Mouse (Mus musculus) hindbrain, embryonic 16.5 days (tissue): ENCODE results near the gene R3hdm4. TPM values are rescaled to one million over a fixed set of nuclear protein-coding genes. Genes with fewer than 3 reads are reported as not detected.

Source experiments
- ATAC-seq: fragments of 200-750 bp; cut with Nextera tagmentation; 2 replicates; pipeline ENCODE4 v1.8.0; 2017; ENCODE audit warnings: moderate TSS enrichment, moderate library complexity
- H3K27ac ChIP-seq: fragments of 300-500 bp; sonication (generic); 2 replicates; pipeline ENCODE4 v1.5.1; 2014; ENCODE audit warnings: low read depth, mild to moderate bottlenecking, control low read depth, low read length, moderate library complexity
- H3K27me3 ChIP-seq: fragments of 300-500 bp; sonication (generic); replicated peaks from 2 replicates; pipeline ENCODE4 v1.6.1; 2014; ENCODE audit warnings: low read length; ENCODE audit not compliant: control insufficient read depth, insufficient read depth
- H3K36me3 ChIP-seq: fragments of 300-500 bp; sonication (generic); 2 replicates; pipeline ENCODE4 v1.6.1; 2014; ENCODE audit warnings: mild to moderate bottlenecking, low read length, moderate library complexity, mixed read lengths; ENCODE audit not compliant: control insufficient read depth, insufficient read depth
- H3K4me1 ChIP-seq: fragments of 300-500 bp; sonication (generic); 2 replicates; pipeline ENCODE4 v1.6.1; 2014; ENCODE audit warnings: low read depth, low read length; ENCODE audit not compliant: control insufficient read depth, insufficient read depth
- H3K4me2 ChIP-seq: fragments of 300-500 bp; sonication (generic); 2 replicates; pipeline ENCODE4 v1.6.1; 2014; ENCODE audit warnings: mild to moderate bottlenecking, low read length, control low read depth, moderate library complexity
- H3K4me3 ChIP-seq: fragments of 300-500 bp; sonication (generic); 2 replicates; pipeline ENCODE4 v1.5.1; 2014; ENCODE audit warnings: mild to moderate bottlenecking, low read length, control low read depth, moderate library complexity
- H3K9ac ChIP-seq: fragments of 300-500 bp; sonication (generic); 2 replicates; pipeline ENCODE4 v1.6.1; 2014; ENCODE audit warnings: low read depth, mild to moderate bottlenecking, control low read depth, low read length, moderate library complexity
- H3K9me3 ChIP-seq: fragments of 300-500 bp; sonication (generic); 2 replicates; pipeline ENCODE4 v1.6.1; 2014; ENCODE audit warnings: mild to moderate bottlenecking, low read length, moderate library complexity; ENCODE audit not compliant: control insufficient read depth
- WGBS: fragments of 180-500 bp; shearing (Covaris S2); extraction: QIAGEN DNeasy Blood & Tissue Kit; methylation state at CpG from one replicate; pipeline ENCODE4 v1.1.7; 2014; 5-methylcytosine and 5-hydroxymethylcytosine counted together
- polyA plus RNA-seq: library from polyadenylated mRNA; unstranded; fragments of >200 nt; fragmentation: Nextera tagmentation; extraction: Ambion mirVana; gene quantifications from 2 replicates; pipeline ENCODE4 v1.2.1, GENCODE M21; 2015

The R3hdm4 gene
- polyA plus RNA-seq, 1 experiment from 2014 or later, result 300 TPM

DNA sequence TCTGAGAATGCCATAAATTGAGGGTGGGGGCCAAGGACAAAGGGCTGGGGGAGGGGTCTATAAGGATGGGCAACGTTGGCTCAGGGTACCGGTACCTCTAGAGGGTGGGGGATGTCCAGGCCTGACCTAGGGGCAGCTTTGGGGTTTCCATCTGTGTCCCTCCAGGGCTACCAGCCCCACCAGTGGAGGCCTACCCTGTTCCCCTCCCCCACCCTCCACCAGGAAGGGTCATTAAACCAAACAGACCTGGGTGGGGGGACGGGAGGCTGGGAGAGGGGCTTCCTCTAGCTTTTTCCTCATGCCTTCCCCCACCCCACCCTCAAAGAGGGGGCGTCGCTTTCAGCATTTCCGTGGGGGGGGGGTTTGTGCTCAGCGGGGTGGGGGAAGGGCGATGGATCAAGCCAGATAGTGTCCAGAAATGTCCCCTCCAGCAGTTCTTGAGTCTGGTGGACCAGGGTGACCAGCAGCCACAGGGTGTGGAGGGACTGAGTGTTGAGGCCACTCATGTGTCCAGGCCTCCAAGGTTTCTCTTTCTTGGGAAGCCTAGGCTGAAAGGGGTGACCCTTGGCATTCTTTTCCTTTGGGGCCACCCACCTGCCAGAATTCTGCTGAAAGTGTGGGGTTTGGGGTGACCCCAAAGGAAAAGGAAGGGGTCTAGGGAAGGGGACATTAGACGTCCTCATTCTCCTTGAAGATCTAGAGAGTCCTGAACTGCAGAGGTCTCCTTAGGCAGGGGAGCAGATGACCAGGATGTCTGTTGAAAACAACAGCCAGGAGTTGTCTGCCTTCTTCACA, 8.1 kb upstream of the R3hdm4 start:
- Histone ChIP-seq H3K9ac (peak overlapping the region; percentile 62), H3K27me3 (no peaks in the 10 kb centered on the region), H3K4me2 (peak overlapping the region; percentile 98), H3K27ac (peak overlapping the region; percentile 84), H3K36me3 (0 out of 2 replicates have a peak, but pooled peaks cover 4% of the 10 kb centered on the region), H3K9me3 (no peaks in the 10 kb centered on the region), H3K4me3 (peak overlapping the region; percentile 71), H3K4me1 (peaks cover 51% of the 10 kb centered on the region)
- 26% methylated on average over 9 of the region's 9 CpGs for WGBS
- ATAC-seq, result no peak

- 0 out of 2 replicates have a peak, but pooled peaks cover 4% of the 10 kb centered on the region for H3K36me3 ChIP-seq
- peaks cover 42% of the 10 kb centered on the region for H3K4me1 ChIP-seq
- peak overlapping the region; percentile 84 for H3K27ac ChIP-seq
- no peaks in the 10 kb centered on the region for H3K9me3 ChIP-seq
- peak overlapping the region; percentile 98 for H3K4me2 ChIP-seq
- H3K9ac ChIP-seq, result peak overlapping the region; percentile 80
- peak overlapping the region; percentile 71 for H3K4me3 ChIP-seq
- peaks cover 3% of the 10 kb centered on the region for H3K27me3 ChIP-seq
- ATAC-seq, result no peak
- 2% methylated on average over 25 of the region's 29 CpGs for WGBS
These were observed 7.2 kb upstream of the R3hdm4 start for GRCm38 (mm10) chr10:79928030-79928694.

DNA sequence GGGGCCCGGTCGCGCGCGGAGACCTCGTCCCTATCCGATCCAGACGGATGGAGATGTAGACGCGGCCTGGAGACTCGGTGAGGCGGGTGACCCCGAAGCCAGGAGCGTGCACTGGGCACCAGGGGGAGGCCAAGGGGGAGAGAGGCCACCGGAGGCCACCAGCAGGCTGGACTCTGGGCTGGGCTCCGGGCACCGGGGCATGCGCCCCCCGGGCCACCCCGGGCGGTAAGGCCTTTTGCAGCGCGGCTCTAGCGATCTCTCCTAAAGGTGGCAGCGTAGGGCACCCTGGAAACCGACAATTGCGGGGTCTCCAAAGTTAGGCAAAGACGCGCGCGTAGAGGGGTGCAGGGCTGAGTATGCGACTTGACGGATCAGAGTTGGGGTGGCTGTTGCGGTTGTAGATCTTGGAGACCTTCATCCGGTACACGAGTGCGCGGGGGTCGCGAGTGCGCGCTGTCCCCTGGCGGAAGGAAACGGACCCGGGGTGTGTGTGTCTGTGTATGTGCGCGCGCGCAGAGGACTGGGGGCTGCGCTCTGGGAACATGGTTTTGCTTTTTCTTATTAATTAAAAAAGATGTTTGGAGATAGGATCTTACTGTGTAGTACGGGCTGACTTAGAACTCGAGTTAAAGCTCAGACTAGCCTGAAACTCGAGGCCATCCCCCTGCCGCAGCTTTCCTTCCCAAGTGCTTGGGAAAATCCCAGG, 6.5 kb upstream of the R3hdm4 start:
- under 1% methylated on average over 54 of the region's 54 CpGs for WGBS
- H3K4me3 ChIP-seq, result peak overlapping the region; percentile 71
- H3K36me3 ChIP-seq, result 0 out of 2 replicates have a peak, but pooled peaks cover 4% of the 10 kb centered on the region
- H3K27ac ChIP-seq, result peak overlapping the region; percentile 84
- peaks cover 10% of the 10 kb centered on the region for H3K27me3 ChIP-seq
- no peaks in the 10 kb centered on the region for H3K9me3 ChIP-seq
- H3K4me1 ChIP-seq, result peaks cover 36% of the 10 kb centered on the region
- peak; percentile 15 for ATAC-seq
- peak overlapping the region; percentile 80 for H3K9ac ChIP-seq
- peak overlapping the region; percentile 98 for H3K4me2 ChIP-seq

DNA sequence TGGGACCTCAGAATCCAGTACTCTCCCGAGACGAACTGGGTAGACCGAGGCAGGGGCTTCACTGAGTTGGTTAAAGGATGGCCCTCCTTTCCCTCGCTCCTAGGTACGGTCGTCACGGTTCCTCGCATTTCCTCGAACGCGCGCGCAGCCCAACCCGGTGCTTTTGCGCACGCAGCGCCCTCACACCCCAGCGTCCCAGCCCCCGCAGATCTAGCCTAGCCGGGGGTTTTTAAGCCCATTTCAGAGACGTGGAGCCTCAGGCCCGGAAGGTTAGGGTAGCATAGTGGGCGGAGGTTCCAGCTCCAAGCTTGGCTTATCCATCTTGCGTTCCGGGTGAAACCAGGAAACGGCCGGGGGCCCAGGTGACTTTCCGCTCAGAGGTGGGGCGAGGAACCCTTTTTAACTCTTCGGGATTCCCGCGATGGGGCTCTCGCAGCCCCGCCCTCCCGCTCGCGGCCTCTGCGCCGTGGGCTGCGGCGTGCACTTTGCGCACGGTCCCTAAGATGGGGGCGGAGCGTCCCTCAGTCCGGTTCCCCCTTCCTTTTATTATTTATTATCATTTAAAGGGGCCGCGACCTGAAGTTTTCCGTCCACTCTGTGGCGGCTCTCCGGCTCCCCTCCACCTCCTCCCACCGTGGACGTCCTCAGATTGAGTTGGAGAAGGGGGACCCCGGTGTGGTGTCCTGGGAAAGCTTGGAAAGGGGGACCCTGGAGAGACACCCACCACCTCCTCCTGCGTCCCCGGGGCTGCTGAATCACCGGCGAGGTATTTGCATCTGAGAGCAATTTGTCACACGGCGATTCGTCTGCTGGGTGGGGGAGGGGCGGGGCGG, 5.7 kb upstream of the R3hdm4 start, which contains the start of gene Arid3a:
TSS of gene Arid3a (plus strand) at position 553 of the 833 bp plus-strand sequence.
- Histone ChIP-seq H3K9me3 (no peaks in the 10 kb centered on the region), H3K36me3 (0 out of 2 replicates have a peak, but pooled peaks cover 4% of the 10 kb centered on the region), H3K4me1 (peaks cover 33% of the 10 kb centered on the region), H3K27ac (peak within 1 kb of the TSS; percentile 84), H3K4me2 (peak within 1 kb of the TSS; percentile 98), H3K27me3 (peaks cover 18% of the 10 kb centered on the region), H3K9ac (peak within 1 kb of the TSS; percentile 80), H3K4me3 (peak within 1 kb of the TSS; percentile 71)
- ATAC-seq, result peak; percentile 79
- under 1% methylated on average over 63 of the region's 63 CpGs for WGBS

- ATAC-seq, result 0 out of 2 replicates have a peak, but pooled peaks have one; percentile 0
- peaks cover 39% of the 10 kb centered on the region for H3K4me1 ChIP-seq
These were observed 4.9 kb upstream of the R3hdm4 start for GRCm38 (mm10) chr10:79925785-79926490.

GRCm38 (mm10) chr10:79924998-79925784, 4.2 kb upstream of the R3hdm4 start:
- no peaks in the 10 kb centered on the region for H3K36me3 ChIP-seq
- no peak for ATAC-seq
- WGBS, result 10% methylated on average over 29 of the region's 29 CpGs
- peaks cover 39% of the 10 kb centered on the region for H3K4me1 ChIP-seq
- peak overlapping the region; percentile 18 for H3K4me2 ChIP-seq
- H3K27ac ChIP-seq, result no peak overlapping the region
- peaks cover 31% of the 10 kb centered on the region for H3K27me3 ChIP-seq
- H3K4me3 ChIP-seq, result no peak overlapping the region
- H3K9ac ChIP-seq, result no peak overlapping the region
- H3K9me3 ChIP-seq, result no peaks in the 10 kb centered on the region

More at GRCm38 (mm10) chr10:79925785-79926490, 4.9 kb upstream of the R3hdm4 start:
- peak overlapping the region; percentile 98 for H3K4me2 ChIP-seq
- H3K27ac ChIP-seq, result peak overlapping the region; percentile 84; the same call in 1 of the 2 replicates
- peaks cover 23% of the 10 kb centered on the region for H3K27me3 ChIP-seq
- H3K9me3 ChIP-seq, result no peaks in the 10 kb centered on the region
- WGBS, result 9% methylated on average over 15 of the region's 15 CpGs
- peak overlapping the region; percentile 71 for H3K4me3 ChIP-seq
- no peaks in the 10 kb centered on the region for H3K36me3 ChIP-seq
- H3K9ac ChIP-seq, result peak overlapping the region; percentile 80

DNA sequence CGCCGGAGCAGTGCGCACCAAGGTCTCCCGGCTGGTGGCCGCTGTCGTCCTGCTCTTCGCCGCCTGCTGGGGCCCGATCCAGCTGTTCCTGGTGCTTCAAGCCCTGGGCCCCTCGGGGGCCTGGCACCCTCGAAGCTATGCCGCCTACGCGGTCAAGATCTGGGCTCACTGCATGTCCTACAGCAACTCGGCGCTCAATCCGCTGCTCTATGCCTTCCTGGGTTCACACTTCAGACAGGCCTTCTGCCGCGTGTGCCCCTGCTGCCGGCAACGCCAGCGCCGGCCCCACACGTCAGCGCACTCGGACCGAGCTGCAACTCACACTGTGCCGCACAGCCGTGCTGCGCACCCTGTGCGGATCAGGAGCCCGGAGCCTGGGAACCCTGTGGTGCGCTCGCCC, 564 bp upstream of the R3hdm4 start:
- peak overlapping the region; percentile 37 for H3K4me3 ChIP-seq
- WGBS, result 1% methylated on average over 33 of the region's 34 CpGs
- H3K9ac ChIP-seq, result peak overlapping the region; percentile 54
- no peak for ATAC-seq
- peaks cover 25% of the 10 kb centered on the region for H3K4me1 ChIP-seq
- H3K36me3 ChIP-seq, result no peaks in the 10 kb centered on the region
- H3K27me3 ChIP-seq, result peaks cover 56% of the 10 kb centered on the region
- H3K27ac ChIP-seq, result no peak overlapping the region
- H3K4me2 ChIP-seq, result peak overlapping the region; percentile 55
- H3K9me3 ChIP-seq, result no peaks in the 10 kb centered on the region
